9 mouse cellular contexts compared by ENCODE assay signal in the genomic region with DNA sequence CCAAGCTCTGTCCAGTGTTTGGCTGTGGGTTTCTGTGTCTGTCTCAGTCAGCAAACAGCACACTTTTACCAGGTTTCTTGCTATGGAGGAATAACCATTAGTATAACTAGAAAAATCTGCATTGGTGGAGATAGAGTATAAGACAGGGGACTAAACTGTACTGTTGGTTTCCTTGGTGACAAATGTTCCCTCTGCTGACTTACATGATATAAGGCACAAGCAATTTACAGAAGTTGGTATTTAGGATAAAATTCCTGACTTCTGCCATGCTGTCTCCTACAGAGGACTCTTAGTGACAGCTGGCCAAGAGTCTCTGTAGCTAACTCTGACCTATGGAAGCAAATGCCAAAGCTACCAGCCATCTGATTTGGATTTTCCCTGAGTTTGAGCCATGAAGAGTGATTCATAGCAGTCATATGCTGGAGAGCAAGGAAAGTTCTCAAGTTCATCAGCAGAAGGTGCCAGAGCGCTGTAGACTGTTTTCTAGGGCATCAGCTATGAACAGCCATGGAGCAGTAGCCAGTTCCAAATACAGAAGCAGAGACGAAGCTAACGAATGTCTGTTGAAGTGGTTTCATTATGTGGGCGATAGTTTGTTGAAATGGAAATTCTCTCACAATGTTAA. TPM values are rescaled to one million over a fixed set of nuclear protein-coding genes. Genes with fewer than 3 reads are reported as not detected.
DNase-seq lines count a peak whose midpoint lies in the region; ATAC-seq and TF ChIP-seq lines count a peak whose summit lies in the region.
"Had no signal": no experiment of that assay in that cellular context is flagged by ENCODE, and none has a peak within 500 bp of the region (broad histone marks: within the 10 kb centered on the region; RNA-seq: fewer than 3 reads in every experiment).

No protein-coding gene starts in this region.

- TF ChIP-seq POLR2A in kidney, adult 2 months (IDR thresholded peaks at IDR 0.05; ENCODE audit: low read depth, low read length) = no peak
- no peak for TF ChIP-seq POLR2A in brain, embryonic 14.5 days (IDR thresholded peaks at IDR 0.05; ENCODE audit: borderline replicate concordance, extremely low read depth, insufficient read depth, insufficient read length, poor library complexity, severe bottlenecking)

- H3K27ac ChIP-seq in kidney, adult 2 months (ENCODE audit: insufficient read depth, low read depth, low read length) = no peak overlapping the region
- H3K27ac ChIP-seq in heart, embryonic 12.5 days (ENCODE audit: poor library complexity, severe bottlenecking) = peak overlapping the region; percentile 45

- no peaks in the 10 kb centered on the region for H3K36me3 ChIP-seq in kidney, adult 2 months (ENCODE audit: control insufficient read depth, insufficient read depth, low read length)
- H3K36me3 ChIP-seq in heart, embryonic 12.5 days = no peaks in the 10 kb centered on the region

- no peaks in the 10 kb centered on the region for H3K27me3 ChIP-seq in kidney, adult 2 months (replicated peaks; ENCODE audit: control insufficient read depth, insufficient read depth, low read length)
- H3K27me3 ChIP-seq in heart, embryonic 12.5 days (replicated peaks) = no peaks in the 10 kb centered on the region

- no peaks in the 10 kb centered on the region for H3K9me3 ChIP-seq in heart, embryonic 12.5 days (replicated peaks)

- WGBS in kidney, adult 2 months = 85% methylated on average over 4 of the region's 4 CpGs
- 42% methylated on average over 4 of the region's 4 CpGs for WGBS in heart, embryonic 12.5 days

- H3K4me2 ChIP-seq in heart, embryonic 12.5 days = peak overlapping the region; percentile 9; the same call in 1 of the 2 replicates

- peak; percentile 31; the same call in 1 of the 2 replicates for ATAC-seq in heart, embryonic 12.5 days (ENCODE audit: insufficient number of reproducible peaks, low FRiP score)
- ATAC-seq in erythroid progenitor cell, adult 5-6 weeks (replicated peaks; ENCODE audit: low FRiP score, poor library complexity, severe bottlenecking) = no peak

- no peak overlapping the region for H3K9ac ChIP-seq in heart, embryonic 12.5 days

- peak; percentile 36 for TF ChIP-seq CTCF in kidney, adult 2 months (conservative IDR thresholded peaks at IDR 0.05; ENCODE audit: insufficient read depth, insufficient read length, low read depth, low read length)
- TF ChIP-seq CTCF in brain, embryonic 14.5 days (IDR thresholded peaks at IDR 0.05; ENCODE audit: borderline replicate concordance, extremely low read depth, insufficient read depth, insufficient read length) = peak; percentile 28; the same call in 1 of the 2 replicates

- DNase-seq in kidney, adult 2 months = no peak
- DNase-seq in kidney, postnatal 10 days = no peak
- DNase-seq in brain, embryonic 14.5 days (ENCODE audit: low read depth) = peak; percentile 42
- peak; percentile 11 to 64 for DNase-seq in left cerebral cortex, adult 8-10 months (ENCODE audit: low spot score in 2 of 2)
- DNase-seq in embryo, embryonic 9.5 days (ENCODE audit: extremely low spot score) = no peak
- DNase-seq in c-Kit-positive CD71-positive TER-119-positive erythroid progenitor cells, embryonic 14.5 days (ENCODE audit: low spot score) = no peak

- peaks cover 7% of the 10 kb centered on the region; the same call in 1 of the 2 replicates for H3K4me1 ChIP-seq in kidney, adult 2 months (ENCODE audit: control insufficient read depth, insufficient read depth, low read length)
- peaks cover 5% of the 10 kb centered on the region for H3K4me1 ChIP-seq in heart, embryonic 12.5 days (replicated peaks)

- no peak overlapping the region for H3K4me3 ChIP-seq in kidney, adult 2 months (ENCODE audit: insufficient read depth, low read depth, low read length)
- no peak overlapping the region for H3K4me3 ChIP-seq in heart, embryonic 12.5 days
- H3K4me3 ChIP-seq: erythroblast, embryonic 14.5 days had no signal

RNA-seq across cellular contexts. Expression of a gene that starts 3.2 kb away (rescaled TPM):
- 29.6 and 30.3 TPM in 2 replicates for polyA plus RNA-seq in kidney, adult 2 months (2012; rRNA removed)
- polyA plus RNA-seq in brain, embryonic 14.5 days (2012; rRNA removed) = 0.03 and 0.10 TPM in 2 replicates
- polyA plus RNA-seq in heart, embryonic 12.5 days (2016; fragmentation: Nextera tagmentation; extraction: Ambion mirVana) = not detected in 2 replicates
- not detected for total RNA-seq in left cerebral cortex, adult 8-10 months (2022)
- not detected in 2 replicates for total RNA-seq in erythroid progenitor cell, adult 5-6 weeks (2015; ENCODE audit: low replicate concordance)
- total RNA-seq in erythroid progenitor cell, adult 5-6 weeks (2017; ENCODE audit: low replicate concordance) = not detected in 2 replicates
- polyA plus RNA-seq: erythroblast, embryonic 14.5 days had no signal

Comparison
In these comparisons a context has a peak if more than half of its experiments do, and no peak if none do; other contexts are left out.
1. DNase-seq: peak in brain, embryonic 14.5 days (single experiment) and left cerebral cortex, adult 8-10 months (2 of 2); none in kidney, adult 2 months (single experiment), kidney, postnatal 10 days (single experiment), embryo, embryonic 9.5 days (single experiment) and c-Kit-positive CD71-positive TER-119-positive erythroid progenitor cells, embryonic 14.5 days (single experiment).
2. RNA of a gene that starts 3.2 kb away (polyA plus RNA-seq): 29.6 to 30.3 TPM in kidney, adult 2 months; 0.03 to 0.10 TPM in brain, embryonic 14.5 days and not detected in heart, embryonic 12.5 days; every median in the first group is over 10 times any median in the second.